Mouse (Mus musculus) gastrocnemius, postnatal 10 days (tissue): ENCODE measurements around the gene Trappc2l. TPM values are rescaled to one million over a fixed set of nuclear protein-coding genes. Genes with fewer than 3 reads are reported as not detected.

Experiments
- DNase-seq: peaks from one replicate; pipeline ENCODE4 v3.0.0; 2021; ENCODE audit warnings: mixed read lengths
- microRNA-seq, 2 experiments: library from miRNA; unstranded; fragments of <30 nt; microRNA quantifications; one replicate each; pipeline ENCODE4 v1.2.0; 2021
- total RNA-seq, 2 experiments: library from RNA; stranded (reverse); gene quantifications; 2 replicates each; pipeline ENCODE4 v1.2.3; 2021

Gene Trappc2l
- total RNA-seq, 2 experiments from 2014 or later: 52.7 to 52.8 TPM

DNA sequence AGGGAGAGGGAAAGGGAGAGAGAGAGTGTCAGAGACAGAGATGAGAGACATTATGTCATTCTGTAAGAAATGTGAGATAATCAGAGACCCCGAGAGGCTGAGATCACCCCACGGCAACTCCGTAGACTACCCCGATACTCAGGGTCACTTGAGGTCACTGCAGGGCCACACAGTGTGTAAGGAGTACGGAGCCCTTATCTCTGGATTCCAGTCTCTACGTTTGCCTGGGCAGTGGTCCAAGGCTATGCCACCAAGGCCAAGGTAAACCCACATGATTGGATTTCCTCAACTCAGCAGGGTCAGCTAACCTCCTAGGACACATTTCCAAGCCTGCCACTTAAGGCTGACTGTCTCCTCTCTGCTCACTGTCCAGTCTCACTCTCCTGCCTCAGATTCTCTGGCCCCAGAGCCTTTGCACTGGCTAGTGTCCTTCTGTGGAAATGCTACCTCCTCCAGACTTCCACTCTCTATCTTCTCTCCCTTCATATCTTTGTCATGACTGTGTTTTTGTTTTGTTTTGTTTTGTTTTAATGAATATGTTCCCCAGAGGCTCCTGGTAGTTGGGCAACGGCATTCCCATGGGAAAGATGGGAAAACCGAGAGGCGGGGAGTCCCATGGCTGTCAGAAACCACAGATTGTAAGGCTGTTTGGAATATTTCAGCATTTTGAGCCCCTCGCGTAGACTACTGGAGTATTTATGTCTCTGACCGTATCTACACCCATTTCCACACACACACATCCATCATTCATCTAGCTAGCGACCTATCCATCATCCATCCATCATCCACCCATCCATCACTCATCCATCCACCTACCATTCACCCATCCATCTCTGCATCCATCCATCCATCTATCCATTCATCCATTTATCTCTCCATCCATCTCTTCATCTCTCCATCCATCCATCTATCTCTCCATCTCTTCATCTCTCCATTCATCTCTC, 44.9 kb downstream of the Trappc2l start:
- DNase-seq: no peak

GRCm38 (mm10) chr8:122658149-122658806, 46.8 kb downstream of the Trappc2l start:
- no peak for DNase-seq

GRCm38 (mm10) chr8:122658807-122659160, 47.3 kb downstream of the Trappc2l start:
- no peak for DNase-seq

- DNase-seq: no peak
Measured at GRCm38 (mm10) chr8:122660022-122660421, 48.6 kb downstream of the Trappc2l start.

DNA sequence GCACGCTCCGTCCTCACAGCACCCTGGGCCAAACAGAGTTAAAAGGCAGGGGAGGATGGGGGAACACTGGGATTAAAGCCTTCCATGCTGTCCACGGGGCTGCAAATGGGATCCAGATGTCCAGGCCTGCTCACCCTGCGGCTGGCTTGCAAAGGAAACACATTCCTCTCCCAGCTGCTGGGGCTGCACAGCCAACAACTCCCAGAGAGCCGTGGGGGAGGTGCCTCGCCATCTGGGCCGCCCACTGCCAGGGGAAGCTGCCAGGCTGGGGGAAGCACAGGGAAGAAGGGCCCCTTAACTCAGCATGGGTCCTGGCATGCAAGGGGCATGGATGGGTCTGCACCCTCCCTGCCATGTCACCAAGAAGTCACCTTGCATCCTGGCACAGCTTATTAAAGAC, 49.7 kb downstream of the Trappc2l start:
- DNase-seq: peak; percentile 81

DNA sequence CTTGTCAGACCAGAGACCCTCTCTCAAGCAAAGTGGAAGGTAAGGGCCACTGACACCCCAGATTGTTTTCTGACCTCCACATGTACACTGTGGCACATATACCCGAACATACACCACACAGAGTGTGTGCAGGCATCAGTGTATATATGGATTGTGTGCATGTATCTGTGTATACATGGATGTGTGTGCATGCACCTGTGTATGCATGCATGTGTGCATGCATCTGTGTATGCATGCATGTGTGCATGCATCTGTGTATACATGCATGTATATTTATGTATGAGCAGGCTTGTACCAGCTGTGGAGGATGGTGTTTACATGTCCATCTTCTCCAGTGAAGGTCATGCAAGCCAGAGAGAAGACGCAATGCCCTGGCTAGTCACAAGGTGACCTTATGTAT, 50.5 kb downstream of the Trappc2l start:
- no peak for DNase-seq

- no peak for DNase-seq
Measured at GRCm38 (mm10) chr8:122663106-122663505, 51.7 kb downstream of the Trappc2l start.

DNA sequence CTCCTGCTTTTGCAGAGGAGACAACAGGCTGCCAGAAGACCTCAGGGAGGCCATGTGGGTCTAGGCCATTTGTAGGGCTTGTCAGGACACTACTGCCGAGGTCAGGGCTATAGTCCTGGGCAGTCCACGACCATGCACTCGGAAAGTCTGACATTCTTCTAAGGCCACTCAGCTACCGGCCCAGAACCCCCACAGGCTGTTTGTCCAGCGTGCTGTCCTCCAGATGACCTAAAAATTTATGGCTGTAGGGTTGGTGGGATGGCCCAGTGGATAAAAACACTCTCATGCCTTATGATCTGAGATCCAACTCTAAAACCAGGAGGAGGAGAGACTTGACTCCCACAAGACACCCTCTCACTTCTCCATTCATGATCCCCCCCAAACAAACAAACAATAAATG, 52.2 kb downstream of the Trappc2l start:
- no peak for DNase-seq

- DNase-seq: peak; percentile 59
Measured at GRCm38 (mm10) chr8:122665221-122665620, 53.8 kb downstream of the Trappc2l start.

GRCm38 (mm10) chr8:122665667-122666316, 54.4 kb downstream of the Trappc2l start:
- peak; percentile 72 for DNase-seq

Small RNA genes within 50 kb of the gene (microRNA-seq; reads per million reads assigned to microRNA genes)
- gene Mir6396: 0 reads per million in 2 experiments

Other genes with a start within 250 kb of the Trappc2l start
- 10 to 100 TPM; 23.7 to 27.8 TPM for gene Zc3h18, start 235.0 kb upstream of the Trappc2l start, total RNA-seq
- not detected for gene Il17c, start 189.6 kb upstream of the Trappc2l start, total RNA-seq
- gene Cyba, start 178.7 kb upstream of the Trappc2l start, total RNA-seq: 10 to 100 TPM; 23.8 to 28.6 TPM
- 1 to 10 TPM; 6.9 to 7.9 TPM for gene Mvd, start 168.2 kb upstream of the Trappc2l start, total RNA-seq
- gene Snai3, start 150.9 kb upstream of the Trappc2l start, total RNA-seq: 1 to 10 TPM; 2.5 to 3.1 TPM
- gene Rnf166, start 135.6 kb upstream of the Trappc2l start, total RNA-seq: 10 to 100 TPM; 26.2 to 28.0 TPM
- gene Ctu2, start 135.5 kb upstream of the Trappc2l start, total RNA-seq: 10 to 100 TPM; 12.0 to 13.3 TPM
- 10 to 100 TPM; 24.5 to 30.9 TPM for gene Piezo1, start 60.3 kb upstream of the Trappc2l start, total RNA-seq
- 1 to 10 TPM; 5.8 to 8.1 TPM for gene Cdt1, start 43.6 kb upstream of the Trappc2l start, total RNA-seq
- 10 to 100 TPM; 41.4 to 45.2 TPM for gene Aprt, start 34.7 kb upstream of the Trappc2l start, total RNA-seq
- gene Galns, start 177 bp upstream of the Trappc2l start, total RNA-seq: 1 to 10 TPM; 4.5 to 7.4 TPM
- not detected for gene Pabpn1l, start 11.1 kb downstream of the Trappc2l start, total RNA-seq
- gene Cbfa2t3, start 87.5 kb downstream of the Trappc2l start, total RNA-seq: 10 to 100 TPM; 19.0 to 20.1 TPM
- 10 to 100 TPM; 14.3 to 15.0 TPM for gene Acsf3, start 163.8 kb downstream of the Trappc2l start, total RNA-seq
- gene Cdh15, start 236.3 kb downstream of the Trappc2l start, total RNA-seq: 10 to 100 TPM; 29.3 to 36.6 TPM